Mouse (Mus musculus): Measurements from ENCODE around the gene Ptpn14.

DNA sequence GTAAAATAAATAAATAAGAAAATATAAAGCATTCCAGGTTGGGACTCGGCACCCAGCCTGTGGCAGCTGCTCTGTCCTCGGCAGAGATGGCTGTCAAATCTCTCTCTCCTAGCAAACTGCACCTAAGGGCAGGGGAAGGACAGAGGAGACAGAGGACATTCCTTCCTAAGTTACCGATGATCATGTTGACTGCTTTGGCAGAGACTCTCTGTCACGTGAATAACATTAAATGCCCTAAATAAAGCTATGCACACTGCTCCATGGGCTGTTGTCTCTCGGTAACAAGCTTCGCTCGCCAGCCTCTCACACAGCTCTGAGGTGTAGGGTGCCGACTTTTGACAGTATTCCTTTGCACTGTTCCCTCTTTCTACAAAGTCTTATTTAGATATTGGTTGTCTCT lies 148.1 kb downstream of the Ptpn14 start:
- TF ChIP-seq MAFK (IDR thresholded peaks at IDR 0.05; ENCODE audit: insufficient read depth, low read depth, low read length) (no peak), ZNF384 (IDR thresholded peaks at IDR 0.05; ENCODE audit: low read depth, low read length) (no peak), HCFC1 (IDR thresholded peaks at IDR 0.05; ENCODE audit: borderline replicate concordance, insufficient read depth, low read length) (no peak), ZC3H11A (IDR thresholded peaks at IDR 0.05; ENCODE audit: borderline replicate concordance, low read depth, low read length) (no peak), CHD2 (IDR thresholded peaks at IDR 0.05; ENCODE audit: low read depth, low read length) (no peak)
